Mouse (Mus musculus) stomach, postnatal 0 days (tissue): ENCODE measurements around the gene C9orf72.

Experiments used
- CTCF ChIP-seq: IDR thresholded peaks from 2 replicates; pipeline ENCODE4 v1.5.1; 2016; ENCODE audit warnings: antibody characterized with exemption, low read depth, mild to moderate bottlenecking, moderate library complexity
- EP300 ChIP-seq: optimal IDR thresholded peaks from 2 replicates; pipeline ENCODE3; 2016; ENCODE audit warnings: antibody characterized with exemption

- TF ChIP-seq CTCF (no peak), EP300 (no peak)
Observed at GRCm38 (mm10) chr4:35221903-35222302, 4.1 kb downstream of the C9orf72 start.
